ENCODE assay signal across 15 mouse cellular contexts in genomic region chr4:115055691-115056090, GRCm38 (mm10). TPM values are rescaled to one million over a fixed set of nuclear protein-coding genes. Genes with fewer than 3 reads are reported as not detected.
DNase-seq lines count a peak whose midpoint lies in the region; ATAC-seq and TF ChIP-seq lines count a peak whose summit lies in the region.
"Had no signal": no experiment of that assay in that cellular context is flagged by ENCODE, and none has a peak within 500 bp of the region (broad histone marks: within the 10 kb centered on the region; RNA-seq: fewer than 3 reads in every experiment).

No protein-coding gene starts in this region.

- H3K4me3 ChIP-seq in heart, adult 2 months = no peak overlapping the region
- H3K4me3 ChIP-seq in kidney, embryonic 16.5 days (ENCODE audit: low read length) = no peak overlapping the region
- no peak overlapping the region for H3K4me3 ChIP-seq in MEL (ENCODE audit: control insufficient read depth in 1 of 2, insufficient read depth in 1 of 2, low read depth in 2 of 2, low read length in 2 of 2)
- peak overlapping the region in 1 of 2 experiments; percentile 98; a peak in 2 of 4 replicates for H3K4me3 ChIP-seq in liver, embryonic 14.5 days (ENCODE audit: insufficient read depth in 1 of 2, low read depth in 2 of 2, low read length in 2 of 2)

- H3K36me3 ChIP-seq in heart, adult 2 months (ENCODE audit: control insufficient read depth, insufficient read depth, low read length) = no peaks in the 10 kb centered on the region
- H3K36me3 ChIP-seq in kidney, embryonic 16.5 days (ENCODE audit: insufficient read depth, low read length) = no peaks in the 10 kb centered on the region
- H3K36me3 ChIP-seq in MEL (ENCODE audit: control insufficient read depth in 1 of 2, insufficient read depth in 2 of 2, low read length in 2 of 2) = peaks cover 0 to 18% of the 10 kb centered on the region in 2 experiments; a peak in 2 of 4 replicates
- H3K36me3 ChIP-seq in liver, embryonic 14.5 days (replicated peaks; ENCODE audit: control insufficient read depth, insufficient read depth, low read depth) = peaks cover 8% of the 10 kb centered on the region
- H3K36me3 ChIP-seq: limb, embryonic 10.5 days had no signal

- ATAC-seq in kidney, embryonic 16.5 days (ENCODE audit: low FRiP score, low TSS enrichment) = no peak
- no peak for ATAC-seq in liver, embryonic 14.5 days (ENCODE audit: insufficient read depth)
- ATAC-seq in frontal cortex, adult (ENCODE audit: low TSS enrichment) = no peak

- no peak for TF ChIP-seq RAD21 in MEL (IDR thresholded peaks at IDR 0.05; ENCODE audit: low read depth, low read length)

- peaks cover 15% of the 10 kb centered on the region for H3K27me3 ChIP-seq in heart, adult 2 months (ENCODE audit: control insufficient read depth, insufficient read depth, low read length)
- peaks cover 77% of the 10 kb centered on the region for H3K27me3 ChIP-seq in kidney, embryonic 16.5 days (ENCODE audit: insufficient read depth, low read length)
- no peaks in the 10 kb centered on the region for H3K27me3 ChIP-seq in MEL (ENCODE audit: control insufficient read depth in 1 of 2, insufficient read depth in 2 of 2, low read length in 2 of 2)
- H3K27me3 ChIP-seq in liver, embryonic 14.5 days (ENCODE audit: control insufficient read depth, insufficient read depth, low read length) = peaks cover 8% of the 10 kb centered on the region

- no peaks in the 10 kb centered on the region for H3K79me2 ChIP-seq in heart, adult 2 months (replicated peaks; ENCODE audit: control insufficient read depth, insufficient read depth, low read length)
- H3K79me2 ChIP-seq in MEL (ENCODE audit: control insufficient read depth, insufficient read depth, low read length, poor library complexity) = peaks cover 40% of the 10 kb centered on the region

- no peak for TF ChIP-seq CTCF in heart, adult 2 months (IDR thresholded peaks at IDR 0.05)
- TF ChIP-seq CTCF in MEL (IDR thresholded peaks at IDR 0.05 in 2 of 3, conservative IDR thresholded peaks at IDR 0.05 in 1 of 3; ENCODE audit: control insufficient read depth in 1 of 3, insufficient read depth in 1 of 3, low read depth in 2 of 3, low read length in 3 of 3, poor library complexity in 1 of 3, severe bottlenecking in 1 of 3) = no peak
- TF ChIP-seq CTCF in liver, embryonic 14.5 days (IDR thresholded peaks at IDR 0.05; ENCODE audit: low read depth) = no peak

- H3K4me1 ChIP-seq in heart, adult 2 months (ENCODE audit: control insufficient read depth, insufficient read depth, low read length) = peaks cover 6% of the 10 kb centered on the region
- H3K4me1 ChIP-seq in kidney, embryonic 16.5 days (ENCODE audit: insufficient read depth, low read length) = peaks cover 14% of the 10 kb centered on the region
- H3K4me1 ChIP-seq in MEL (ENCODE audit: control insufficient read depth in 1 of 2, insufficient read depth in 2 of 2, low read length in 2 of 2) = peaks cover 10 to 21% of the 10 kb centered on the region in 2 experiments
- H3K4me1 ChIP-seq in liver, embryonic 14.5 days (replicated peaks; ENCODE audit: control insufficient read depth in 2 of 2, insufficient read depth in 2 of 2, low read length in 1 of 2) = peaks cover 43 to 45% of the 10 kb centered on the region in 2 experiments

- H3K9ac ChIP-seq in heart, adult 2 months (ENCODE audit: low read depth, low read length) = no peak overlapping the region
- H3K9ac ChIP-seq in kidney, embryonic 16.5 days (replicated peaks; ENCODE audit: low read length) = peak overlapping the region; percentile 50
- H3K9ac ChIP-seq in MEL (ENCODE audit: control insufficient read depth, low read depth, low read length, poor library complexity, severe bottlenecking) = peak overlapping the region; percentile 77; the same call in 1 of the 2 replicates
- peak overlapping the region; percentile 100 for H3K9ac ChIP-seq in liver, embryonic 14.5 days (replicated peaks)

- H3K27ac ChIP-seq in heart, adult 2 months = peak overlapping the region; percentile 95
- H3K27ac ChIP-seq in kidney, embryonic 16.5 days (ENCODE audit: low read length) = no peak overlapping the region
- peak overlapping the region; percentile 85 for H3K27ac ChIP-seq in MEL (ENCODE audit: control insufficient read depth, low read depth, low read length)
- peak overlapping the region; percentile 93 for H3K27ac ChIP-seq in liver, embryonic 14.5 days

- WGBS in heart, adult 2 months = 53% methylated on average over 3 of the region's 3 CpGs
- 22% methylated on average over 3 of the region's 3 CpGs for WGBS in kidney, embryonic 16.5 days
- whole genome bisulfite sequencing in liver, embryonic 14.5 days (ENCODE audit: insufficient replicate concordance) = 43% methylated on average over 3 of the region's 3 CpGs

- H3K9me3 ChIP-seq in kidney, embryonic 16.5 days (ENCODE audit: low read length) = no peaks in the 10 kb centered on the region
- no peaks in the 10 kb centered on the region for H3K9me3 ChIP-seq in MEL (replicated peaks; ENCODE audit: insufficient read depth, low read length)
- H3K9me3 ChIP-seq in liver, embryonic 14.5 days (ENCODE audit: control insufficient read depth, low read length) = no peaks in the 10 kb centered on the region
- H3K9me3 ChIP-seq: limb, embryonic 10.5 days had no signal

- no peak for DNase-seq in heart, adult 2 months
- no peak for DNase-seq in heart, postnatal 25 days (ENCODE audit: low spot score)
- DNase-seq in kidney, postnatal 14 days = no peak
- no peak for DNase-seq in MEL (ENCODE audit: low read depth, low spot score)
- DNase-seq in liver, embryonic 14.5 days (ENCODE audit: low read depth in 3 of 3, low spot score in 3 of 3) = no peak
- no peak for DNase-seq in urinary bladder, adult 18-20 months (ENCODE audit: low spot score in 2 of 2)
- DNase-seq: B cell, adult 2 months; cerebellum, adult 11 months; kidney, adult 9 months; lung, postnatal 4 days; thymus, postnatal 4 days had no signal

- intact Hi-C loops in heart, adult 2 months (cut with DNase I) = loop anchor here (5.0 kb wide), 1 partner anchor 148 kb away; the partner anchor contains the start of gene Foxd2
- intact Hi-C loops in heart, postnatal 25 days (cut with DNase I) = loop anchor here (2.0 kb wide), 1 partner anchor 147 kb away; the partner anchor contains the start of gene Foxd2

- TF ChIP-seq POLR2A in heart, adult 2 months (IDR thresholded peaks at IDR 0.05; ENCODE audit: insufficient read depth, low read depth, low read length) = no peak
- TF ChIP-seq POLR2A in MEL (IDR thresholded peaks at IDR 0.05; ENCODE audit: control insufficient read depth in 1 of 2, insufficient read depth in 1 of 2, low read depth in 1 of 2, low read length in 2 of 2, poor library complexity in 1 of 2) = no peak

- H3K4me2 ChIP-seq in kidney, embryonic 16.5 days (replicated peaks; ENCODE audit: low read depth, low read length) = peak overlapping the region; percentile 58
- H3K4me2 ChIP-seq in liver, embryonic 14.5 days (ENCODE audit: low read depth) = peak overlapping the region; percentile 100

- TF ChIP-seq EP300 in heart, adult 2 months (IDR thresholded peaks at IDR 0.05; ENCODE audit: insufficient read depth, low read depth, low read length) = no peak
- no peak for TF ChIP-seq EP300 in MEL (IDR thresholded peaks at IDR 0.05; ENCODE audit: low read depth in 1 of 2, low read length in 2 of 2)
- no peak for TF ChIP-seq EP300 in liver, embryonic 14.5 days (IDR thresholded peaks at IDR 0.05; ENCODE audit: low read depth)

TF ChIP-seq in MEL, 35 proteins besides CTCF, POLR2A, EP300 and RAD21 (continues in another document):
- no peak for TF ChIP-seq NELFE (IDR thresholded peaks at IDR 0.05; ENCODE audit: low read depth, low read length)
- no peak for TF ChIP-seq SMC3 (IDR thresholded peaks at IDR 0.05; ENCODE audit: low read depth, low read length)
- TF ChIP-seq GABPA (IDR thresholded peaks at IDR 0.05; ENCODE audit: low read depth, low read length) = no peak
- no peak for TF ChIP-seq ZC3H11A (IDR thresholded peaks at IDR 0.05; ENCODE audit: low read depth, low read length)
- TF ChIP-seq RCOR1 (IDR thresholded peaks at IDR 0.05; ENCODE audit: low read depth, low read length) = no peak
- TF ChIP-seq NRF1 (IDR thresholded peaks at IDR 0.05; ENCODE audit: insufficient read depth, low read depth, low read length, poor library complexity, severe bottlenecking) = no peak
- no peak for TF ChIP-seq ETS1 (IDR thresholded peaks at IDR 0.05; ENCODE audit: low read depth, low read length)
- no peak for TF ChIP-seq MYC (IDR thresholded peaks at IDR 0.05; ENCODE audit: low read depth, low read length)

RNA-seq across cellular contexts. Expression of gene Tal1, which starts 0.5 kb away (rescaled TPM):
- 1 to 10 TPM; 3.1 to 3.3 TPM for total RNA-seq in heart, adult 2 months (2021)
- 2.9 and 4.9 TPM in 2 replicates for polyA plus RNA-seq in heart, adult 2 months (2012; rRNA removed)
- 1 to 10 TPM; 3.7 to 4.0 TPM for total RNA-seq in heart, postnatal 25 days (2021)
- 1.2 and 1.3 TPM in 2 replicates for polyA plus RNA-seq in kidney, embryonic 16.5 days (2015; fragmentation: Nextera tagmentation; extraction: Ambion mirVana)
- 21.2 and 34.9 TPM in 2 replicates for total RNA-seq in MEL (2012; rRNA removed)
- polyA plus RNA-seq in MEL (2012; ENCODE audit: insufficient read depth in 1 of 2, insufficient read length in 2 of 2, low read depth in 1 of 2, low replicate concordance in 2 of 2, missing spikeins in 1 of 2) = 10 to 100 TPM in 1 of 2 experiments, not detected in 1; 48.9 TPM
- 72.6 and 74.7 TPM in 2 replicates for polyA plus RNA-seq in liver, embryonic 14.5 days (2012; rRNA removed)
- polyA plus RNA-seq in liver, embryonic 14.5 days (2014; fragmentation: Nextera tagmentation; extraction: Ambion mirVana) = 55.6 and 60.9 TPM in 2 replicates

RNA-seq across cellular contexts. Expression of gene Pdzk1ip1, which starts 32.8 kb away (rescaled TPM):
- total RNA-seq in heart, adult 2 months (2021) = under 1 TPM; 0.70 to 0.86 TPM
- polyA plus RNA-seq in heart, adult 2 months (2012; rRNA removed) = 1.9 and 3.9 TPM in 2 replicates
- 1 to 10 TPM in 1 of 2 experiments, not detected in 1; 1.0 TPM for total RNA-seq in heart, postnatal 25 days (2021)
- 292 and 326 TPM in 2 replicates for polyA plus RNA-seq in kidney, embryonic 16.5 days (2015; fragmentation: Nextera tagmentation; extraction: Ambion mirVana)
- total RNA-seq in MEL (2012; rRNA removed) = not detected in 2 replicates
- polyA plus RNA-seq in MEL (2012; ENCODE audit: insufficient read depth in 1 of 2, insufficient read length in 2 of 2, low read depth in 1 of 2, low replicate concordance in 2 of 2, missing spikeins in 1 of 2) = under 1 TPM in 1 of 2 experiments, not detected in 1; 0.14 TPM
- polyA plus RNA-seq in liver, embryonic 14.5 days (2012; rRNA removed) = 20.5 and 24.5 TPM in 2 replicates
- polyA plus RNA-seq in liver, embryonic 14.5 days (2014; fragmentation: Nextera tagmentation; extraction: Ambion mirVana) = 24.4 and 30.5 TPM in 2 replicates
- total RNA-seq: adrenal gland, postnatal 36 days had no signal

RNA-seq across cellular contexts. Expression of gene Stil, which starts 55.7 kb away (rescaled TPM):
- total RNA-seq in heart, adult 2 months (2021) = under 1 TPM in 1 of 2 experiments, not detected in 1; 0.36 TPM
- polyA plus RNA-seq in heart, adult 2 months (2012; rRNA removed) = 0.08 and 0.12 TPM in 2 replicates
- total RNA-seq in heart, postnatal 25 days (2021) = under 1 TPM; 0.16 to 0.22 TPM
- 12.0 and 12.9 TPM in 2 replicates for polyA plus RNA-seq in kidney, embryonic 16.5 days (2015; fragmentation: Nextera tagmentation; extraction: Ambion mirVana)
- 5.0 and 5.9 TPM in 2 replicates for total RNA-seq in MEL (2012; rRNA removed)
- 1 to 10 TPM in 1 of 2 experiments, not detected in 1; 9.1 TPM for polyA plus RNA-seq in MEL (2012; ENCODE audit: insufficient read depth in 1 of 2, insufficient read length in 2 of 2, low read depth in 1 of 2, low replicate concordance in 2 of 2, missing spikeins in 1 of 2)
- polyA plus RNA-seq in liver, embryonic 14.5 days (2012; rRNA removed) = 6.1 and 8.7 TPM in 2 replicates
- 12.1 and 12.9 TPM in 2 replicates for polyA plus RNA-seq in liver, embryonic 14.5 days (2014; fragmentation: Nextera tagmentation; extraction: Ambion mirVana)
